Mouse (Mus musculus) midbrain, embryonic 16.5 days (tissue): ENCODE results near the gene Wdr62. TPM values are rescaled to one million over a fixed set of nuclear protein-coding genes. Genes with fewer than 3 reads are reported as not detected.

ENCODE experiments used
- ATAC-seq: fragments of 200-750 bp; cut with Nextera tagmentation; 2 replicates; pipeline ENCODE4 v1.8.0; 2017; ENCODE audit warnings: moderate TSS enrichment
- H3K27ac ChIP-seq: fragments of 300-500 bp; sonication (generic); 2 replicates; pipeline ENCODE4 v1.5.1; 2014; ENCODE audit warnings: mild to moderate bottlenecking, low read length, mixed read lengths
- H3K27me3 ChIP-seq: fragments of 300-500 bp; sonication (generic); 2 replicates; pipeline ENCODE4 v1.6.1; 2014; ENCODE audit warnings: low read depth, low read length, mixed read lengths; ENCODE audit not compliant: control insufficient read depth, insufficient read depth
- H3K36me3 ChIP-seq: fragments of 300-500 bp; sonication (generic); 2 replicates; pipeline ENCODE4 v1.6.1; 2014; ENCODE audit warnings: mild to moderate bottlenecking, low read length, moderate library complexity, mixed read lengths; ENCODE audit not compliant: control insufficient read depth, insufficient read depth
- H3K4me1 ChIP-seq: fragments of 300-500 bp; sonication (generic); 2 replicates; pipeline ENCODE4 v1.6.1; 2014; ENCODE audit warnings: mild to moderate bottlenecking, low read length, mixed read lengths; ENCODE audit not compliant: control insufficient read depth, insufficient read depth
- H3K4me2 ChIP-seq: fragments of 300-500 bp; sonication (generic); 2 replicates; pipeline ENCODE4 v1.6.1; 2014; ENCODE audit warnings: mild to moderate bottlenecking, low read length, mixed read lengths
- H3K4me3 ChIP-seq: fragments of 300-500 bp; sonication (generic); 2 replicates; pipeline ENCODE4 v1.5.1; 2014; ENCODE audit warnings: low read depth, mild to moderate bottlenecking, low read length, moderate library complexity, mixed read lengths
- H3K9ac ChIP-seq: fragments of 300-500 bp; sonication (generic); 2 replicates; pipeline ENCODE4 v1.6.1; 2014; ENCODE audit warnings: low read depth, low read length, mixed read lengths
- H3K9me3 ChIP-seq: fragments of 300-500 bp; sonication (generic); replicated peaks from 2 replicates; pipeline ENCODE4 v1.6.1; 2014; ENCODE audit warnings: mild to moderate bottlenecking, low read length, mixed read lengths; ENCODE audit not compliant: control insufficient read depth, poor library complexity, severe bottlenecking
- WGBS: fragments of 180-500 bp; shearing (Covaris S2); extraction: QIAGEN DNeasy Blood & Tissue Kit; methylation state at CpG from one replicate; pipeline ENCODE4 v1.1.7; 2014; 5-methylcytosine and 5-hydroxymethylcytosine counted together
- polyA plus RNA-seq: library from polyadenylated mRNA; unstranded; fragments of >200 nt; fragmentation: Nextera tagmentation; extraction: Ambion mirVana; gene quantifications from 2 replicates; pipeline ENCODE4 v1.2.1, GENCODE M21; 2015

The Wdr62 gene
- polyA plus RNA-seq, 1 experiment from 2014 or later, result 4.0 TPM

- ATAC-seq, result no peak
- H3K27me3 ChIP-seq, result no peaks in the 10 kb centered on the region
- H3K36me3 ChIP-seq, result peaks cover 8% of the 10 kb centered on the region
- WGBS, result 75% methylated on average over 6 of the region's 6 CpGs
- no peak overlapping the region for H3K4me3 ChIP-seq
- no peaks in the 10 kb centered on the region for H3K9me3 ChIP-seq
- H3K27ac ChIP-seq, result no peak overlapping the region
- no peak overlapping the region for H3K9ac ChIP-seq
- no peak overlapping the region for H3K4me2 ChIP-seq
- H3K4me1 ChIP-seq, result peaks cover 16% of the 10 kb centered on the region
These were observed 84.0 kb downstream of the Wdr62 start for GRCm38 (mm10) chr7:30196171-30196570.

- Histone ChIP-seq H3K27me3 (no peaks in the 10 kb centered on the region), H3K9ac (peak overlapping the region; percentile 87; the same call in 1 of the 2 replicates), H3K27ac (no peak overlapping the region; the same call in 1 of the 2 replicates), H3K4me1 (peaks cover 16% of the 10 kb centered on the region), H3K36me3 (peaks cover 8% of the 10 kb centered on the region), H3K4me3 (peak overlapping the region; percentile 83; the same call in 1 of the 2 replicates), H3K4me2 (peak overlapping the region; percentile 65), H3K9me3 (no peaks in the 10 kb centered on the region)
- no peak for ATAC-seq
- WGBS, result 75% methylated on average over 6 of the region's 6 CpGs
These were observed 84.8 kb downstream of the Wdr62 start for GRCm38 (mm10) chr7:30195461-30195860.

- Histone ChIP-seq H3K4me1 (peaks cover 16% of the 10 kb centered on the region), H3K9ac (peak overlapping the region; percentile 87), H3K36me3 (peaks cover 13% of the 10 kb centered on the region), H3K4me2 (peak overlapping the region; percentile 65), H3K4me3 (peak overlapping the region; percentile 83), H3K27me3 (no peaks in the 10 kb centered on the region), H3K27ac (peak overlapping the region; percentile 84), H3K9me3 (no peaks in the 10 kb centered on the region)
- peak; percentile 91 for ATAC-seq
- under 1% methylated on average over 28 of the region's 28 CpGs for WGBS
These were observed 85.3 kb downstream of the Wdr62 start for GRCm38 (mm10) chr7:30194884-30195283.

GRCm38 (mm10) chr7:30194101-30194831 lies 86.0 kb downstream of the Wdr62 start:
- peak overlapping the region; percentile 87 for H3K9ac ChIP-seq
- ATAC-seq, result peak; percentile 38
- peaks cover 16% of the 10 kb centered on the region for H3K4me1 ChIP-seq
- peak overlapping the region; percentile 83 for H3K4me3 ChIP-seq
- H3K27ac ChIP-seq, result peak overlapping the region; percentile 84
- peaks cover 14% of the 10 kb centered on the region for H3K36me3 ChIP-seq
- no peaks in the 10 kb centered on the region for H3K9me3 ChIP-seq
- H3K27me3 ChIP-seq, result no peaks in the 10 kb centered on the region
- WGBS, result under 1% methylated on average over 26 of the region's 26 CpGs
- H3K4me2 ChIP-seq, result peak overlapping the region; percentile 65

GRCm38 (mm10) chr7:30193581-30194100 lies 86.6 kb downstream of the Wdr62 start:
- Histone ChIP-seq H3K9ac (peak overlapping the region; percentile 87), H3K27me3 (no peaks in the 10 kb centered on the region), H3K4me1 (peaks cover 16% of the 10 kb centered on the region), H3K36me3 (peaks cover 17% of the 10 kb centered on the region), H3K4me3 (peak overlapping the region; percentile 83), H3K9me3 (no peaks in the 10 kb centered on the region), H3K4me2 (peak overlapping the region; percentile 65), H3K27ac (peak overlapping the region; percentile 84)
- under 1% methylated on average over 26 of the region's 26 CpGs for WGBS
- ATAC-seq, result peak; percentile 68

GRCm38 (mm10) chr7:30193013-30193412 lies 87.2 kb downstream of the Wdr62 start:
- no peaks in the 10 kb centered on the region for H3K9me3 ChIP-seq
- H3K36me3 ChIP-seq, result peaks cover 22% of the 10 kb centered on the region
- H3K27ac ChIP-seq, result no peak overlapping the region
- no peaks in the 10 kb centered on the region for H3K27me3 ChIP-seq
- H3K4me3 ChIP-seq, result peak overlapping the region; percentile 83
- WGBS, result 16% methylated on average over 9 of the region's 9 CpGs
- peak overlapping the region; percentile 87 for H3K9ac ChIP-seq
- no peak for ATAC-seq
- H3K4me1 ChIP-seq, result peaks cover 14% of the 10 kb centered on the region
- H3K4me2 ChIP-seq, result peak overlapping the region; percentile 65

GRCm38 (mm10) chr7:30192088-30192487 lies 88.1 kb downstream of the Wdr62 start:
- H3K27me3 ChIP-seq, result no peaks in the 10 kb centered on the region
- peaks cover 31% of the 10 kb centered on the region for H3K36me3 ChIP-seq

More at GRCm38 (mm10) chr7:30192088-30192487, 88.1 kb downstream of the Wdr62 start:
- Histone ChIP-seq H3K9me3 (no peaks in the 10 kb centered on the region), H3K4me3 (no peak overlapping the region), H3K4me2 (no peak overlapping the region), H3K9ac (no peak overlapping the region), H3K4me1 (peaks cover 14% of the 10 kb centered on the region), H3K27ac (no peak overlapping the region)
- WGBS, result 91% methylated on average over 12 of the region's 12 CpGs
- ATAC-seq, result no peak
